Mouse (Mus musculus): ENCODE results near the gene Cxcr5.

- no peak for TF ChIP-seq CTCF (IDR thresholded peaks at IDR 0.05; ENCODE audit: insufficient read depth, low read length)
- no peak for TF ChIP-seq POLR2A (IDR thresholded peaks at IDR 0.05; ENCODE audit: borderline replicate concordance, extremely low read depth, low read depth, low read length)
Measured at GRCm38 (mm10) chr9:44500638-44501175, 61.0 kb downstream of the Cxcr5 start.

All from lung, adult 2 months (tissue).